Mouse (Mus musculus): ENCODE measurements around the gene Cenpx. TPM values are rescaled to one million over a fixed set of nuclear protein-coding genes. Genes with fewer than 3 reads are reported as not detected.
"Not testable (repeated sequence)": the region's sequence is repeated elsewhere in the genome, so short reads cannot be mapped to it uniquely, and the experiment has no call there.

The Cenpx gene
- polyA plus RNA-seq (2015; fragmentation: Nextera tagmentation; extraction: Ambion mirVana) = 103 and 113 TPM in 2 replicates

DNA sequence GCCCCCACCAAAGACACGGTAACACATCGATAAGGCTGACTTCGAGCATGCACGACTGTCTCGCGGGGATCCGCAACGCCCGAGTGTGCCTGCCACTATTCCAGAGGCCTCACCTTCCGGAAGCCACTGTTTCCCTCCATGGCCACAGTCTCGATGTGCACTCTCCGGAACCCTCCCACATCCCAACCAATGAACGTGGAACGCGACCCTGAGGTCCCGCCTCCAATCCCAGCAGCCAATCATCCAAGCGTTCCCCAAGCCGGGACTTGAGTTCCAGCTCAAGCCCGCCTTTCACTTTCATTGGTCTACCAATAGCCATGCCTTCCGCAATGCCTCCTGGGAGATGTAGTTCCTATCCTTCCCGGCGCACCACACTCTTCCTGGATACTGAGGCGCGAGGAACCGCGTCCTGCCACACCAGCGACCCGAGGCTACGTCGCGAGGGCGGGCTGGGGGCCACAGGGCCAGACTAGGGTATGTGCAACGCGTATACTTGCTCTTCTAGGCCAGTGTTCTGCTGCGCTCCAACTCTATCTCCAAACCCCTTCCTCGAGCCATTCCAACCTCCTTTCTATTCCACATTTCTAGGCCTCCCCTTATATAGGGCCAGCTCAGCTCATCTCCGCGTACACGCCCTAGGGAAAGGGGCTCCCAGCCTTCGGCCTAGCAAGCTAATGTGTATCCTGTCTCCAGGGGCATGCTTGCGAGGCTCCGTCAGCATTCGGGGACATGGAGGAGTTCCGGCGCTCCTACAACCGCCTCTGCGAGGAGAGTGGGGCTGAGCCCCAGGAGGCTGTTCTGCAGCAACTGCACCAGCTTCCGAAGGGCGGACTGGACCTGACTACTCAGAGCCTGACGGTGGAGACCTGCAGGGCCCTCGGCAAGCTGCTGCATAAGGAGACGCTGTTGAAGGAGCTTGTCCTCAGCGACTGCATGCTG is at the start of gene Cenpx, which contains the start of gene Lrrc45:
Cenpx (minus strand) TSS at position 159 of the 939 bp plus-strand sequence.
Lrrc45 (plus strand) TSS at position 346 of the 939 bp plus-strand sequence.
- Histone ChIP-seq H3K36me3 (peaks cover 55% of the 10 kb centered on the region), H3K9ac (peak within 1 kb of the TSS; percentile 86), H3K4me2 (peak within 1 kb of the TSS; percentile 99), H3K4me3 (peak within 1 kb of the TSS; percentile 63), H3K27me3 (no peaks in the 10 kb centered on the region), H3K4me1 (replicated peaks) (peaks cover 34% of the 10 kb centered on the region), H3K9me3 (no peaks in the 10 kb centered on the region), H3K27ac (peak within 1 kb of the TSS; percentile 84)
- ATAC-seq (ENCODE audit: low FRiP score) = peak; percentile 97
- WGBS = 2% methylated on average over 53 of the region's 53 CpGs

DNA sequence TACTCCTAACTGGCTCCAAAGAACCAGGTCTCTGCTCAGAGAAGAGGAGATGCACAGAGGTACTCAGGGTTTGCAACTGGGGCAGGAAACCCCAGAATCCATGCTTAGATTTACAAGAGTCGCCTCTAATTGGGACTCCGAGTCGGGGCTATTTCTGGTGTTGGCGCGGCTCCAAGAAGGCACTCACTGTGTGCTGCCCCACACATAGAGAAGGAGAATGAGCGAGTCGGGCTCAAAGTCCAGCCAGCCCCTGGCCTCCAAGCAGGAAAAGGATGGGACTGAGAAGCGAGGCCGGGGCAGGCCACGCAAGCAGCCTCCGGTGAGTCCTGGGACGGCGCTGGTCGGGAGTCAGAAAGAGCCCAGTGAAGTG is 49.1 kb upstream of the Cenpx start, which contains the start of gene Hmga1b:
Hmga1b (plus strand) TSS at position 123 of the 370 bp plus-strand sequence.
- not testable (repeated sequence) for ATAC-seq (ENCODE audit: low FRiP score); H3K9ac ChIP-seq

DNA sequence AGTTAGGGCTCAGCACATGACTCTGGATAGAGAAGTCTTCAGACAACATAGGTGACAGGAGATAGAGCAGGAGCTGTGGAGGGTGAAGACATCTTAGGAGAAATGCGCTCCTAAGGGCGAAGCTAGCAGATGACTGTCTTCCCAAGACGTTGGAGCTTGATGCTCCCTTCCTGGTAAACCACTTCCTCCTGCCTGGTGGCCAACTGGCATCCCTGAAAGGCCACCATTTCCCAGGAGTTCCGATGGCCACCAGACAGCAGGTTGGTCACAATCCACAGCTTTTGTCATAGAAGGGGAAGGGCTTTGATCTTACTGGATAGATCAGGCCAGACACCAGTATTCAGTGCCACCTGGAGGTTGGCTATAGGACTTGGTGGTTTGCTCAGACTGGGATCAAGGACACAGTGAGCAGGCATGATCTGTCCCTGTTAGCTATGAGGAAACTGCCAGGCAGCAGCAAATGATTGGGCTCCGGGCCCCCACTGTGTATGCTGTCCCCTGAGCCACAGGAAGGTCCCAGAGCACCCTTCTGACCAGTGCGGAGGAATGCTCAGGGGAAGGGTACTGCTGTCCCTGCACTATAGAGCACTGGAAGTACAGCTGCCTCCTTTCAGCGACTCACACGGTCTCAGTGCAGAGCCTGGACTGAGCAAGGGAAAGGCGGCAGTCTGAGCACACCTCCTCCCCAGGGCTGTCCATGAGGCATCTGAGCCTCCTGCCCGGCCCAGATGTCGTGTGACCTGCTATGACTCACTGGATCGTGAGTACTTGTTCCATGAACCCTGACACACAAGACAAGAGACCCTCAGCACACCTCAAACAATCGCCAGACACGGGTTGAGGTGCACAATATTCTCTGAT is 48.5 kb upstream of the Cenpx start:
- Histone ChIP-seq H3K9me3 (0 out of 2 replicates have a peak, but pooled peaks cover 6% of the 10 kb centered on the region), H3K4me3 (no peak overlapping the region), H3K9ac (no peak overlapping the region), H3K27me3 (peaks cover 20% of the 10 kb centered on the region), H3K27ac (no peak overlapping the region), H3K4me1 (replicated peaks) (no peaks in the 10 kb centered on the region; the same call in 1 of the 2 replicates), H3K4me2 (no peak overlapping the region), H3K36me3 (no peaks in the 10 kb centered on the region)
- ATAC-seq (ENCODE audit: low FRiP score) = no peak
- 75% methylated on average over 14 of the region's 14 CpGs for WGBS

More for the DNA sequence above, 49.1 kb upstream of the Cenpx start, which contains the start of gene Hmga1b:
- not testable (repeated sequence) for H3K36me3 ChIP-seq; H3K4me3 ChIP-seq; H3K27ac ChIP-seq; H3K4me1 ChIP-seq (replicated peaks); H3K9me3 ChIP-seq
- peaks cover 20% of the 10 kb centered on the region for H3K27me3 ChIP-seq
- H3K4me2 ChIP-seq = peak within 1 kb of the TSS; percentile 26; the same call in 1 of the 2 replicates
- 19% methylated on average over 14 of the region's 14 CpGs for WGBS

DNA sequence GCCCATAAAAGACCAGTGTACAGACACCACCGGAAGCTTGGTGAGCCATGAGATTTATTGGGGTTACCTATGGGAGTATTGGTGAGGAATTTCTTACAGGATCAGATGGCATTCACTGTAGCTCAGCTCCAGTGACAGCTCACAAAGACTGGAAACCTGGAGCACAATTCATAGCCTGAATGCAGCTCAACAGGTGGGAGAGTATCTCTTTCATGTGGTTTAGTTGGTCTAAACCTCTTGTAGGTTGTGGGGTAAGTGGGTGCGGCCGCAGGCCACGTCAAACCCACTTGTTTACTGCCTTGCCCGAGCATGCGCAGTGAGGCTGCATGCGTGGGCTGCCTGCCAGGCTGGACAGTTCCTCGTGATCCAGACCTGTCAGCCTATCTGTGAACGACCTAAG is 46.7 kb upstream of the Cenpx start:
- peaks cover 13% of the 10 kb centered on the region for H3K27me3 ChIP-seq
- H3K27ac ChIP-seq = no peak overlapping the region
- no peak for ATAC-seq (ENCODE audit: low FRiP score)
- H3K4me3 ChIP-seq = no peak overlapping the region
- H3K4me2 ChIP-seq = no peak overlapping the region
- no peak overlapping the region for H3K9ac ChIP-seq
- 96% methylated on average over 9 of the region's 9 CpGs for WGBS
- 0 out of 2 replicates have a peak, but pooled peaks cover 6% of the 10 kb centered on the region for H3K9me3 ChIP-seq
- H3K4me1 ChIP-seq (replicated peaks) = no peaks in the 10 kb centered on the region; the same call in 1 of the 2 replicates
- no peaks in the 10 kb centered on the region for H3K36me3 ChIP-seq

DNA sequence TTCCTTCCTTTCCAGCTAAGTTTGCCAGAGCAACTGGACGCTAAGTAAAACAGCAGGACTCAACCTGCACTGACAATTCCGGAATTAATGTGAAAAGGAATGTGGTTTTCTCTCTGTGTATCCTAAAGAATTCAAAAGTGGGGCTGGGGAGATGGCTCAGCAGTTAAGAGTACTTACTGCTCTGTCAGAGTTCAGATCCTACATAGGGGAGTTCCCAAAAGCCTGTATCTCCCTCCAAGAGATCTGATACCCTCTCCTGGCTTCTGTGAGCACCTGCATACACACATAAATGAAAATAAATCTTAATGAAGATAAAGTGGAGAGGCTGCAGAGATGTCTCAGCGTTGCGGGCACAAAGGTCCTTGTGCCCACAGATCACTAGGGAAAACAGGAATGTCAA is 38.1 kb upstream of the Cenpx start:
- no peak for ATAC-seq (ENCODE audit: low FRiP score)
- Histone ChIP-seq H3K27ac (no peak overlapping the region), H3K4me1 (replicated peaks) (no peaks in the 10 kb centered on the region), H3K4me3 (no peak overlapping the region), H3K36me3 (no peaks in the 10 kb centered on the region), H3K27me3 (no peaks in the 10 kb centered on the region), H3K9ac (no peak overlapping the region), H3K4me2 (no peak overlapping the region), H3K9me3 (no peaks in the 10 kb centered on the region)
- 74% methylated on average over 4 of the region's 4 CpGs for WGBS

DNA sequence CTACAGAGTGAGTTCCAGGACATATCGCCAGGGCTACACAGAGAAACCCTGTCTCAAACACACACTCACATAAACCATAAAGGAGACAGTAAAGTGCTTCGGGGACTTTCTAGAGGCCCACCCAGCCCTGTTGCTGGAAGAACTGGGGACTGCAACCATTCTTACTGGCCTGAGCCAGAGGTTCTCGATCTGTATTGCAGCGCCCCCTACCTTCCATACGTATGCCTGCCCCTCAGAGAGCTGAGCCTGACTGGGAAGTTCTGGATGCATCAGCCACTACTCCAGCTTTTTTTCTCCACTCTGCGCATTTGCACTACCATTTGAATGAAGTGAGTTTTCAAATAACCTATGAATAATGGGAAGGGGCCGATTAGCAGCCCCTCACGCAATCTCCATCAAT is 35.9 kb upstream of the Cenpx start:
- Histone ChIP-seq H3K27me3 (no peaks in the 10 kb centered on the region), H3K9me3 (no peaks in the 10 kb centered on the region), H3K4me3 (no peak overlapping the region), H3K36me3 (no peaks in the 10 kb centered on the region), H3K9ac (no peak overlapping the region), H3K27ac (no peak overlapping the region), H3K4me1 (replicated peaks) (no peaks in the 10 kb centered on the region), H3K4me2 (no peak overlapping the region)
- 56% methylated on average over 8 of the region's 8 CpGs for WGBS
- no peak for ATAC-seq (ENCODE audit: low FRiP score)

DNA sequence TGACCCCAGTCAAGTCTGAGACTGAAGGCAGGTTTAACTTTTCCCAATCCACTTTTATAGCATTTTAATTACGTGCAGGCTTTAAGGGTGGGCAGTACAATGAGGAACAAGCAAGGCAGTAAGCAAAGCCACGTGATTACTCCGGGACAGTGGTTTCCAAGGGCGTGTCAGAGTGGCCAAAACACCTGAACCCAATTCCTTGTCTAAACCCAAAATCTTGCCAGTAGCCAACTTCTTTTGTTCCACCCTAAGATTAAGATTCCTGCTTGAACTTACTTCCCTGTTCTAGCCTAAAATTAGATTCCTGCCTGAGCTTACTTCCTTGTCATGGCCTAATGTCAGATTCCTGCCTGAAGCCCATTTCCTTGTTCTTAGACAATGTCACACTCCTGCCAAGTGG is 34.4 kb upstream of the Cenpx start:
- H3K4me2 ChIP-seq = no peak overlapping the region
- no peak overlapping the region for H3K4me3 ChIP-seq
- no peaks in the 10 kb centered on the region for H3K9me3 ChIP-seq
- WGBS = 87% methylated on average over 4 of the region's 4 CpGs
- no peak for ATAC-seq (ENCODE audit: low FRiP score)
- no peaks in the 10 kb centered on the region for H3K36me3 ChIP-seq
- no peaks in the 10 kb centered on the region for H3K27me3 ChIP-seq
- no peaks in the 10 kb centered on the region for H3K4me1 ChIP-seq (replicated peaks)
- no peak overlapping the region for H3K27ac ChIP-seq
- no peak overlapping the region for H3K9ac ChIP-seq

DNA sequence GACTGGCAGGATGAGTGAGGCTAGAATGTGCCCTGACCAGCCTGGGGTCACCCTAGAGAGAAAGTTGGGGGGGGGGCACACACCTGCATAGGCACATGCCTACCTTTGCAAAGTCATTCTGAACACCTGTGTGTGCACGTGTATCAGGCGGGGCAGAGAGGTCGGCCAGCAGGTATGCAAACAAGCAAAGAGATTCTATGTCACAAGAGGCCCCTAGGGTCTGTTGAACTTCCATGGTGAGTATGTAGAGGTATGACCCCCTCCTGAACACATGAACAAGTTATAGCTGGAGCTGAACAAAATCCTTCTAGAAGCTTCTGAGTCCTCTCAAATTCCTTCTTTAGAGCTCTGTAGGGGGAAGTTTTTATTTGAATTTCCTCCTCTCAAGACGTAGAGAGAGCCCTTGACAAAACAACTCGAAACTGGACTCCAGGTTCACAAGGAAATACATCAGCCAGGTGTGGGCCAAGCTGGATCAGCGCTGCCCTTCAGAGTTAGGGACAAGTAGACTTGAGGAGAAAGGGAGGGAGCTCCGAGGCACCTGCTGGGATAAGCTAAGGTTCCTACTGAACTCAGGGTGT is 30.7 kb upstream of the Cenpx start:
- ATAC-seq (ENCODE audit: low FRiP score) = no peak
- H3K27ac ChIP-seq = no peak overlapping the region

DNA sequence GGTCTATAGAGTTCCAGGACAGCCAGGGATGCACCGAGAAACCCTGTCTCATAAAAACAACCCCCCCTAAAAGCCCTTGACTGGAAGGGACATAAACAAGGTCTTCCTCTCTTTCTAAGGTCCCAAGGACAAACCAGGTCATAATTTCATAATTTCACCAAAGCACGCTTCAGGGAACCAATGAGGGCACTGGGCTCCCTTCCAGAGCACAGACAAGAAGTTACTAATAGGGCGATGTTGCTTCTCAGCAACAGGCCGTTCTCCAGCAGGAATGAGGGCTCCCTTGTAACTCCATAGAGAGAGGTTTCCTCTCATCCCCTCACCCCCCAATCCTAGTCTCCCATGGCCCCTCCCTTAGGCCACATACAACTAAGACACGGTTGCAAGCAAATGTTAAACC is 27.4 kb upstream of the Cenpx start:
- Histone ChIP-seq H3K4me1 (replicated peaks) (no peaks in the 10 kb centered on the region), H3K9me3 (no peaks in the 10 kb centered on the region), H3K4me2 (no peak overlapping the region), H3K36me3 (no peaks in the 10 kb centered on the region), H3K27ac (no peak overlapping the region), H3K4me3 (no peak overlapping the region), H3K27me3 (no peaks in the 10 kb centered on the region; the same call in 1 of the 2 replicates), H3K9ac (no peak overlapping the region)
- ATAC-seq (ENCODE audit: low FRiP score) = no peak
- 93% methylated on average over 5 of the region's 5 CpGs for WGBS

More for the DNA sequence above, 30.7 kb upstream of the Cenpx start:
- WGBS = 79% methylated on average over 7 of the region's 7 CpGs
- H3K27me3 ChIP-seq = no peaks in the 10 kb centered on the region; the same call in 1 of the 2 replicates
- H3K9me3 ChIP-seq = no peaks in the 10 kb centered on the region
- no peak overlapping the region for H3K4me2 ChIP-seq
- no peak overlapping the region for H3K4me3 ChIP-seq
- H3K9ac ChIP-seq = no peak overlapping the region
- H3K4me1 ChIP-seq (replicated peaks) = no peaks in the 10 kb centered on the region
- no peaks in the 10 kb centered on the region for H3K36me3 ChIP-seq

DNA sequence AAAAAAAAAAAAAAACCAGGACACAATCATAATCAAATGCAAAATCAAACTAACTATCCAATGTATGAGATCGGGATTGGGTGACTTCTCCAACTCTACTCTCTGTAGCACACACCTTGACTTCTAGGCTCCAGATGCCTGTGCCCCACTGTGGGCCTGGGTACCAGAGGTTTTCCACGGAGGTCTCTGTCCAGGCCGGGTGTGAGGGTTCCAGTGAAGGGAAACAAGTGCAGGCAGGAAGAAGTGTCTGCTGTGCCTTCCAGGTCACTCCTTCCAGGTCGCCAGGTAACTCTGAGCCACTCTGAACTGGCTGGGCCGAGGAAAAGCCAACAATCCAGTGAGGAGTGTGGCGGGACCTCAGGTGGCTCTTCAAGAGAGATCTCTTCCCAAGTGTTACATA is 22.9 kb upstream of the Cenpx start:
- no peak overlapping the region for H3K9ac ChIP-seq
- H3K4me2 ChIP-seq = no peak overlapping the region
- 79% methylated on average over 6 of the region's 6 CpGs for WGBS
- H3K27ac ChIP-seq = no peak overlapping the region
- no peak overlapping the region for H3K4me3 ChIP-seq
- no peak for ATAC-seq (ENCODE audit: low FRiP score)
- no peaks in the 10 kb centered on the region for H3K4me1 ChIP-seq (replicated peaks)
- H3K36me3 ChIP-seq = no peaks in the 10 kb centered on the region
- no peaks in the 10 kb centered on the region for H3K9me3 ChIP-seq
- peaks cover 20% of the 10 kb centered on the region for H3K27me3 ChIP-seq

DNA sequence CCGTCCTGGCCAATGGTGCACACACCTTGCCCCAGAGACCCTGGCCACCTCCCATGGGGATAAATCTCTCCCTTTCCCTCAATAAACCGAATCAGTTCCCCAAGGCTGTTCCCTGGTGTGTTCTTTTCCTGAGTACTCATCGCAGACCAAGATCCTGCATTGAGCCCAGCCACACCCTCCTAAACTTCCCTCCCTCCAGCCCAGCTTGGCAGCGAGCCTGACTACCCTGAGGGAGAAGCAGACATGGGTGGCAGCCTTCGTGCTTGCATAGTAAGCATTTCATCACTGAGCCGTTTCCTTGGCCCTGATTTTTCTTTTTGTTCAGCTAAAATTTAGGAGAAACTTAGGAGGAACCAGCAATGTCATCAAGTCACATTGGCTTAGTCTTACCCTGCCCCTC is 20.0 kb upstream of the Cenpx start:
- Histone ChIP-seq H3K4me3 (no peak overlapping the region), H3K9me3 (no peaks in the 10 kb centered on the region), H3K27me3 (peaks cover 36% of the 10 kb centered on the region), H3K27ac (no peak overlapping the region), H3K4me1 (replicated peaks) (no peaks in the 10 kb centered on the region), H3K9ac (no peak overlapping the region), H3K4me2 (no peak overlapping the region), H3K36me3 (no peaks in the 10 kb centered on the region)
- ATAC-seq (ENCODE audit: low FRiP score) = no peak
- WGBS = 64% methylated on average over 6 of the region's 6 CpGs

All from hindbrain, embryonic 13.5 days (tissue).